9 mouse cellular contexts compared by ENCODE assay signal in the genomic region with DNA sequence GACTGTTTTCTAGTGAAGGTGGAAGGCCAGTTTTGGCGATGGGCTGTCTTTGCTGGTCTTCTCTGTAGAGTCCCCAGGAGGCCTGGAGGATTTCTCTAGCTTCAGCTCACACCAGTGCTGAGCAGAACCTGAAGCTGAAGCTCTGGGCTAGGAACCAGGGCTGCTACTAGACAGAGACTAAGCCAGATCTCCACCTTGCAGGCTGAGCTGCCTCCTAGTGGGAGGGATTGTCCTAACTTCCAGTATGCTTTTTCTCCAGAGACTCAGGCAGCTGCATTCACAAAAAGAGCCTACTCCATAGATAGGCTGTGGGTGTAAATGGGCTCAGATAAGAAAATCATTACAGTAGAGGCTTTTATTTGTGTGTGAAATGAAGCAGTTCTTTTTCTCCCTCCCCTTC.
DNase-seq lines count a peak whose midpoint lies in the region; ATAC-seq lines count a peak whose summit lies in the region.
"Had no signal": no experiment of that assay in that cellular context is flagged by ENCODE, and none has a peak within 500 bp of the region (broad histone marks: within the 10 kb centered on the region; RNA-seq: fewer than 3 reads in every experiment).

No protein-coding gene starts in this region.

- H3K4me3 ChIP-seq in neural tube, embryonic 14.5 days (ENCODE audit: low read depth, low read length): no peak overlapping the region
- no peak overlapping the region for H3K4me3 ChIP-seq in neural tube, embryonic 15.5 days (replicated peaks)
- no peak overlapping the region for H3K4me3 ChIP-seq in kidney, embryonic 15.5 days (replicated peaks)
- H3K4me3 ChIP-seq: limb, embryonic 12.5 days had no signal

- no peaks in the 10 kb centered on the region for H3K36me3 ChIP-seq in neural tube, embryonic 14.5 days (ENCODE audit: control insufficient read depth, insufficient read depth, low read length)
- no peaks in the 10 kb centered on the region for H3K36me3 ChIP-seq in neural tube, embryonic 15.5 days
- no peaks in the 10 kb centered on the region for H3K36me3 ChIP-seq in kidney, embryonic 15.5 days
- H3K36me3 ChIP-seq: limb, embryonic 12.5 days had no signal

- DNase-seq in cerebellum, adult 11 months: peak; percentile 28
- peak; percentile 67 to 90 for DNase-seq in frontal cortex, adult 2 months (ENCODE audit: extremely low spot score in 1 of 2, low spot score in 1 of 2)
- DNase-seq in left cerebral cortex, postnatal 4 days: peak; percentile 26
- DNase-seq in telencephalon, adult 2 months (ENCODE audit: low read depth, low spot score): peak; percentile 76

- no peaks in the 10 kb centered on the region for H3K4me1 ChIP-seq in neural tube, embryonic 14.5 days (ENCODE audit: control insufficient read depth, insufficient read depth, low read length)
- no peaks in the 10 kb centered on the region for H3K4me1 ChIP-seq in neural tube, embryonic 15.5 days
- H3K4me1 ChIP-seq in kidney, embryonic 15.5 days: no peaks in the 10 kb centered on the region
- H3K4me1 ChIP-seq: limb, embryonic 12.5 days had no signal

- 35% methylated on average over 1 of the region's 1 CpGs for WGBS in neural tube, embryonic 14.5 days
- 42% methylated on average over 1 of the region's 1 CpGs for WGBS in neural tube, embryonic 15.5 days
- 37% methylated on average over 1 of the region's 1 CpGs for WGBS in kidney, embryonic 15.5 days

- no peak overlapping the region for H3K4me2 ChIP-seq in neural tube, embryonic 14.5 days (ENCODE audit: low read depth, low read length)
- no peak overlapping the region for H3K4me2 ChIP-seq in neural tube, embryonic 15.5 days
- H3K4me2 ChIP-seq in kidney, embryonic 15.5 days: no peak overlapping the region
- H3K4me2 ChIP-seq: limb, embryonic 12.5 days had no signal

- no peaks in the 10 kb centered on the region for H3K27me3 ChIP-seq in neural tube, embryonic 14.5 days (ENCODE audit: control insufficient read depth, insufficient read depth, low read length)
- H3K27me3 ChIP-seq in neural tube, embryonic 15.5 days (replicated peaks): no peaks in the 10 kb centered on the region
- H3K27me3 ChIP-seq in kidney, embryonic 15.5 days: no peaks in the 10 kb centered on the region
- H3K27me3 ChIP-seq: limb, embryonic 12.5 days had no signal

- no peaks in the 10 kb centered on the region for H3K9me3 ChIP-seq in neural tube, embryonic 14.5 days (ENCODE audit: control insufficient read depth, low read length)
- no peaks in the 10 kb centered on the region for H3K9me3 ChIP-seq in neural tube, embryonic 15.5 days (replicated peaks)
- no peaks in the 10 kb centered on the region for H3K9me3 ChIP-seq in kidney, embryonic 15.5 days (replicated peaks)
- H3K9me3 ChIP-seq: limb, embryonic 12.5 days had no signal

- intact Hi-C loops in left cerebral cortex, postnatal 4 days (cut with DNase I): no loop called here

- H3K9ac ChIP-seq in neural tube, embryonic 14.5 days (replicated peaks; ENCODE audit: low read depth, low read length): no peak overlapping the region
- H3K9ac ChIP-seq in neural tube, embryonic 15.5 days (replicated peaks): no peak overlapping the region
- H3K9ac ChIP-seq in kidney, embryonic 15.5 days: no peak overlapping the region
- H3K9ac ChIP-seq: limb, embryonic 12.5 days had no signal

- H3K27ac ChIP-seq in neural tube, embryonic 14.5 days (ENCODE audit: low read depth, low read length): no peak overlapping the region
- no peak overlapping the region for H3K27ac ChIP-seq in neural tube, embryonic 15.5 days (replicated peaks)
- no peak overlapping the region for H3K27ac ChIP-seq in kidney, embryonic 15.5 days
- H3K27ac ChIP-seq: limb, embryonic 12.5 days had no signal

- ATAC-seq in neural tube, embryonic 14.5 days (ENCODE audit: low read depth): 0 out of 2 replicates have a peak, but pooled peaks have one; percentile 44
- ATAC-seq in neural tube, embryonic 15.5 days (ENCODE audit: low FRiP score): no peak
- ATAC-seq in kidney, embryonic 15.5 days (replicated peaks; ENCODE audit: low FRiP score): 0 out of 2 replicates have a peak, but pooled peaks have one; percentile 62
- ATAC-seq in erythroblast, adult 5-6 weeks (replicated peaks; ENCODE audit: low FRiP score, poor library complexity, severe bottlenecking): no peak

Comparison
In these comparisons a context has a peak if more than half of its experiments do, and no peak if none do; other contexts are left out.
1. ATAC-seq: peak in neural tube, embryonic 14.5 days (single experiment) and kidney, embryonic 15.5 days (single experiment); none in neural tube, embryonic 15.5 days (single experiment) and erythroblast, adult 5-6 weeks (single experiment).
2. DNase-seq: peak in every context shown above with its lines; median percentile 78 in frontal cortex, adult 2 months; 76 in telencephalon, adult 2 months; 28 in cerebellum, adult 11 months; 26 in left cerebral cortex, postnatal 4 days.